Mouse (Mus musculus): Measurements from ENCODE around the gene Zfp36l2.

DNA sequence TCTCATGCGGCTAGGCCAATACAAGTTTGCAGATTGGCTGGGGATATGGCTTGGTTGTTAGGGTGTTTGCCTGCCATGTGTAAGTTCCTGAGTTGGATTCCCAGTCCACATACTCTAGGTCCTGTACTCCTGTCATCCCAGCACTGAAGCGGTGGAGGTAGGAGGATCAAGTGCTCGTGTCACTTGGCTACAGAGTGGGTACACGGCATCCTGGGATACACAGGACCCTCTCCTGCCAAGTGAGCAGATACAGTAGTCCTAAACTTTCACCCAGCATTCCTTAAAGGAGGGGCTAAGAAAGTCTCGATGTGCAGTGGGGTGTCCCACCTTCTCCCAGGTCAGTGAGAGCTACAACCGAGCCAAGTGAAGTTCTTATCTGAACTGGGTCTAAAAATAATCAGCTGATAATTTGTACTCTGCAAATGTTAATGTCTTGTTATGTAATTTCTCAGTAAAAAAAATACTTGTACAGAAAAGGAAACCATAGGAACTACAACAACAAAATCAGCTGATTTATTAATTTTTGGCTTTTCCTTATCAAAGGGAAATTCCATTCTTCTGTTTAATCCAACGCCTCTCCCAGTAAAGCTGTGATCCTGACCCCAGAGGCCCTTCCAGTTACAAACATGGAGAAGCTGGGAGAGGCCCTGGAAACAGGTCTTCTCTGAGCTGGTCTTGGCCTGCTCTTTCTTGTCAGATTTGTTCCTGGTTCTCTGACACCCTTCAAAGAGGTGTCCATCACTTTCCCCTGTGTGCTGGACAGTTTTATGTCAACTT, 49.2 kb upstream of the Zfp36l2 start:
- TF ChIP-seq POLR2A (IDR thresholded peaks at IDR 0.05; ENCODE audit: insufficient read depth, low read depth, low read length) (no peak), CTCF (IDR thresholded peaks at IDR 0.05; ENCODE audit: insufficient read depth, low read depth, low read length) (no peak)

Measured in olfactory bulb, adult 2 months (tissue).